Mouse (Mus musculus): ENCODE data around the gene Zic4.

DNA sequence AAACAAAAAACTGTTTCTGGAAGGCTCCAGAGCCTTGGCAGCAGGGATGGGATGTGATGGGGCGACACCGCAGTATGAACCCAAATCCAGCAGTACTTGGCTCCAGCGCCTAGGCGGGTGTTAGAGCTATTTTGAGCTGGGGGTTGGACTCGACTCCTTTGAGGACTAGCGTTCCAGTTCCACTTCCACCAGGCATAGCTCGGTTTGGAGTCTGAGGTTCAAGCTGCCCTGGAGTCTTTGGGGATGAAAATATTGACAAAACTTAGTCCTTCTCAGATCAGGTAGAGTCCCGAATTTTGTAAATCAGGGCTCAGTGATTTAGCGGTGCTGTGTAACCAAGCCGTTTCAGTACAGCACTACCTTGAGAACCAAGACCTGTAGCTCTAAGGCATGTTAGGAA is 39.3 kb downstream of the Zic4 start:
- TF ChIP-seq POLR2A (IDR thresholded peaks at IDR 0.05; ENCODE audit: extremely low read depth, insufficient read depth, low read length) (no peak), CTCF (IDR thresholded peaks at IDR 0.05; ENCODE audit: extremely low read depth, insufficient read depth, low read length) (no peak)

Data from cortical plate, adult 2 months (tissue).